Mouse (Mus musculus) ES-E14 (cell line): ENCODE measurements around the gene Tdrkh.

Source experiments
- CHD2 ChIP-seq: IDR thresholded peaks from 2 replicates; pipeline ENCODE4 v1.6.1; 2014; ENCODE audit warnings: mild to moderate bottlenecking, low read depth, low read length, inconsistent platforms
- HCFC1 ChIP-seq: IDR thresholded peaks from 2 replicates; pipeline ENCODE4 v1.6.1; 2012; ENCODE audit warnings: low read length, inconsistent platforms, borderline replicate concordance; ENCODE audit not compliant: insufficient read depth
- MAFK ChIP-seq: IDR thresholded peaks from 2 replicates; pipeline ENCODE4 v1.6.1; 2014; ENCODE audit warnings: mild to moderate bottlenecking, low read depth, low read length, inconsistent platforms; ENCODE audit not compliant: insufficient read depth
- ZC3H11A ChIP-seq: IDR thresholded peaks from 2 replicates; pipeline ENCODE4 v1.6.1; 2012; ENCODE audit warnings: low read depth, mild to moderate bottlenecking, inconsistent platforms, low read length, borderline replicate concordance
- ZNF384 ChIP-seq: IDR thresholded peaks from 2 replicates; pipeline ENCODE4 v1.6.1; 2012; ENCODE audit warnings: low read depth, low read length, inconsistent platforms

DNA sequence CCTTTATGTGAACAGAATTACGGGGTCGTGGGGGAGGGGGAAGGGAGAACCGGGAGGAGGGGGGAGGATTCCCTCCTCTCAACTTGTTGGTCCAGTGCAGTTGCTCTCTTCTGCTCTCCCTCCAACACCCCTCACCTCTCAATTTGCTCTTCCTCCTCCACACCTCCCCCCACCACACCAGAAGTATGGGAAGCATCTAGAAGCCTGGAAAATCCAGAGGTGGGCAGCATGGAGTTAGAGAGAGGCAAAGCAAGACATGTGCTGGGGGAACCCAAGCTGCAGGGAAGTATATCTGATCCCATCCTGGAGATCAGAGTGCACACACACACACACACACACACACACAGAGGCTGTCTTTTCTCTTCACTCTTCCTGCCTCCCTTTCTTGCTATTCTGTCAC is 41.0 kb upstream of the Tdrkh start:
- TF ChIP-seq ZC3H11A: no peak
- TF ChIP-seq ZNF384: no peak
- no peak for TF ChIP-seq MAFK
- no peak for TF ChIP-seq HCFC1
- no peak for TF ChIP-seq CHD2
